Mouse (Mus musculus) heart, embryonic 15.5 days (tissue): ENCODE data around the gene Cdk17. TPM values are rescaled to one million over a fixed set of nuclear protein-coding genes. Genes with fewer than 3 reads are reported as not detected.
A peak's percentile ranks its signal among the peaks of the same experiment; 100 is the strongest.

Source experiments
- ATAC-seq: fragments of 200-750 bp; cut with Nextera tagmentation; replicated peaks from 2 replicates; pipeline ENCODE4 v1.8.0; 2017; ENCODE audit warnings: low read depth, moderate TSS enrichment; ENCODE audit not compliant: insufficient number of reproducible peaks, insufficient read depth, low FRiP score
- H3K27ac ChIP-seq: fragments of 300-500 bp; sonication (generic); 2 replicates; pipeline ENCODE4 v1.5.1; 2015; ENCODE audit warnings: mild to moderate bottlenecking, inconsistent platforms
- H3K27me3 ChIP-seq: fragments of 300-500 bp; sonication (generic); 2 replicates; pipeline ENCODE4 v1.6.1; 2015; ENCODE audit warnings: inconsistent platforms
- H3K36me3 ChIP-seq: fragments of 300-500 bp; sonication (generic); 2 replicates; pipeline ENCODE4 v1.6.1; 2015; ENCODE audit warnings: mild to moderate bottlenecking, inconsistent platforms
- H3K4me1 ChIP-seq: fragments of 300-500 bp; sonication (generic); replicated peaks from 2 replicates; pipeline ENCODE4 v1.6.1; 2015; ENCODE audit warnings: inconsistent platforms
- H3K4me2 ChIP-seq: fragments of 300-500 bp; sonication (generic); 2 replicates; pipeline ENCODE4 v1.6.1; 2015; ENCODE audit warnings: inconsistent platforms, mild to moderate bottlenecking, moderate library complexity
- H3K4me3 ChIP-seq: fragments of 300-500 bp; sonication (generic); 2 replicates; pipeline ENCODE4 v1.5.1; 2015; ENCODE audit warnings: mild to moderate bottlenecking, inconsistent platforms
- H3K9ac ChIP-seq: fragments of 300-500 bp; sonication (generic); 2 replicates; pipeline ENCODE4 v1.6.1; 2015; ENCODE audit warnings: mild to moderate bottlenecking, inconsistent platforms
- H3K9me3 ChIP-seq: fragments of 300-500 bp; sonication (generic); replicated peaks from 2 replicates; pipeline ENCODE4 v1.6.1; 2016; ENCODE audit warnings: inconsistent platforms
- WGBS: fragments of 180-500 bp; shearing (Covaris S2); methylation state at CpG from one replicate; pipeline ENCODE4 v1.1.7; 2015; ENCODE audit warnings: mixed read lengths; 5-methylcytosine and 5-hydroxymethylcytosine counted together
- polyA plus RNA-seq: library from polyadenylated mRNA; unstranded; fragments of >200 nt; fragmentation: Nextera tagmentation; extraction: Ambion mirVana; gene quantifications from 2 replicates; pipeline ENCODE4 v1.2.1, GENCODE M21; 2015

Cdk17 gene
- polyA plus RNA-seq, 1 experiment from 2014 or later: 16.7 TPM

- no peak overlapping the region for H3K9ac ChIP-seq
- H3K27me3 ChIP-seq: no peaks in the 10 kb centered on the region
- ATAC-seq: no peak
- H3K4me3 ChIP-seq: no peak overlapping the region
- H3K4me2 ChIP-seq: no peak overlapping the region
- H3K9me3 ChIP-seq: no peaks in the 10 kb centered on the region
- H3K4me1 ChIP-seq: peaks cover 16% of the 10 kb centered on the region
- 79% methylated on average over 6 of the region's 6 CpGs for WGBS
- H3K36me3 ChIP-seq: no peaks in the 10 kb centered on the region
- no peak overlapping the region; the same call in 1 of the 2 replicates for H3K27ac ChIP-seq
Measured at GRCm38 (mm10) chr10:93171182-93171855, 10.6 kb downstream of the Cdk17 start.

- no peak for ATAC-seq
- Histone ChIP-seq H3K9ac (no peak overlapping the region), H3K27me3 (no peaks in the 10 kb centered on the region), H3K4me1 (peaks cover 32% of the 10 kb centered on the region), H3K27ac (peak overlapping the region; percentile 85), H3K4me2 (peak overlapping the region; percentile 45), H3K36me3 (no peaks in the 10 kb centered on the region), H3K4me3 (no peak overlapping the region), H3K9me3 (no peaks in the 10 kb centered on the region)
- WGBS: 30% methylated on average over 5 of the region's 5 CpGs
Measured at GRCm38 (mm10) chr10:93177471-93177870, 16.8 kb downstream of the Cdk17 start.

GRCm38 (mm10) chr10:93177874-93178273 is 17.2 kb downstream of the Cdk17 start:
- Histone ChIP-seq H3K27ac (peak overlapping the region; percentile 85), H3K36me3 (no peaks in the 10 kb centered on the region), H3K4me3 (no peak overlapping the region), H3K4me2 (peak overlapping the region; percentile 45), H3K4me1 (peaks cover 32% of the 10 kb centered on the region), H3K27me3 (no peaks in the 10 kb centered on the region), H3K9me3 (no peaks in the 10 kb centered on the region), H3K9ac (no peak overlapping the region)
- 33% methylated on average over 4 of the region's 4 CpGs for WGBS
- ATAC-seq: 0 out of 2 replicates have a peak, but pooled peaks have one; percentile 49

GRCm38 (mm10) chr10:93178662-93179061 is 18.0 kb downstream of the Cdk17 start:
- Histone ChIP-seq H3K4me3 (no peak overlapping the region), H3K27me3 (no peaks in the 10 kb centered on the region), H3K9me3 (no peaks in the 10 kb centered on the region), H3K4me1 (peaks cover 32% of the 10 kb centered on the region), H3K9ac (no peak overlapping the region), H3K27ac (no peak overlapping the region), H3K4me2 (no peak overlapping the region), H3K36me3 (no peaks in the 10 kb centered on the region)
- 95% methylated on average over 5 of the region's 5 CpGs for WGBS
- no peak for ATAC-seq

GRCm38 (mm10) chr10:93179669-93180460 is 19.2 kb downstream of the Cdk17 start:
- Histone ChIP-seq H3K36me3 (no peaks in the 10 kb centered on the region), H3K4me3 (no peak overlapping the region), H3K27ac (peak overlapping the region; percentile 11; the same call in 1 of the 2 replicates), H3K4me2 (no peak overlapping the region), H3K4me1 (peaks cover 32% of the 10 kb centered on the region), H3K27me3 (no peaks in the 10 kb centered on the region), H3K9ac (no peak overlapping the region), H3K9me3 (no peaks in the 10 kb centered on the region)
- no peak for ATAC-seq
- 74% methylated on average over 11 of the region's 11 CpGs for WGBS

- Histone ChIP-seq H3K4me2 (no peak overlapping the region), H3K36me3 (no peaks in the 10 kb centered on the region), H3K9ac (no peak overlapping the region), H3K27me3 (no peaks in the 10 kb centered on the region), H3K27ac (no peak overlapping the region), H3K4me3 (no peak overlapping the region), H3K4me1 (peaks cover 20% of the 10 kb centered on the region), H3K9me3 (no peaks in the 10 kb centered on the region)
- no peak for ATAC-seq
- 84% methylated on average over 8 of the region's 8 CpGs for WGBS
Measured at GRCm38 (mm10) chr10:93184351-93184976, 23.8 kb downstream of the Cdk17 start.

- H3K4me1 ChIP-seq: peaks cover 34% of the 10 kb centered on the region
- 0 out of 2 replicates have a peak overlapping the region, but pooled peaks have one; percentile 2 for H3K27ac ChIP-seq
- WGBS: 62% methylated on average over 10 of the region's 10 CpGs
Measured at GRCm38 (mm10) chr10:93188440-93188999, 27.8 kb downstream of the Cdk17 start.

GRCm38 (mm10) chr10:93190475-93191262 is 30.0 kb downstream of the Cdk17 start:
- Histone ChIP-seq H3K4me1 (peaks cover 48% of the 10 kb centered on the region), H3K36me3 (no peaks in the 10 kb centered on the region), H3K4me2 (no peak overlapping the region), H3K27ac (peak overlapping the region; percentile 48), H3K9me3 (no peaks in the 10 kb centered on the region), H3K27me3 (no peaks in the 10 kb centered on the region), H3K9ac (no peak overlapping the region), H3K4me3 (no peak overlapping the region)
- peak; percentile 64 for ATAC-seq
- WGBS: 62% methylated on average over 8 of the region's 8 CpGs

More at GRCm38 (mm10) chr10:93188440-93188999, 27.8 kb downstream of the Cdk17 start:
- no peak for ATAC-seq
- H3K36me3 ChIP-seq: no peaks in the 10 kb centered on the region
- no peak overlapping the region for H3K9ac ChIP-seq
- no peak overlapping the region for H3K4me3 ChIP-seq
- no peaks in the 10 kb centered on the region for H3K9me3 ChIP-seq
- no peak overlapping the region for H3K4me2 ChIP-seq
- H3K27me3 ChIP-seq: no peaks in the 10 kb centered on the region

- H3K9ac ChIP-seq: no peak overlapping the region
- no peaks in the 10 kb centered on the region for H3K27me3 ChIP-seq
- H3K4me2 ChIP-seq: no peak overlapping the region
- H3K36me3 ChIP-seq: peaks cover 12% of the 10 kb centered on the region
- H3K27ac ChIP-seq: no peak overlapping the region
- ATAC-seq: no peak
- H3K4me3 ChIP-seq: no peak overlapping the region
- H3K4me1 ChIP-seq: peaks cover 32% of the 10 kb centered on the region
- H3K9me3 ChIP-seq: no peaks in the 10 kb centered on the region
- 91% methylated on average over 6 of the region's 6 CpGs for WGBS
Measured at GRCm38 (mm10) chr10:93197092-93197491, 36.4 kb downstream of the Cdk17 start.

GRCm38 (mm10) chr10:93198958-93199357 is 38.3 kb downstream of the Cdk17 start:
- no peak for ATAC-seq
- no peak overlapping the region for H3K27ac ChIP-seq
- H3K36me3 ChIP-seq: peaks cover 12% of the 10 kb centered on the region
- no peaks in the 10 kb centered on the region for H3K9me3 ChIP-seq
- H3K4me3 ChIP-seq: no peak overlapping the region
- no peak overlapping the region for H3K4me2 ChIP-seq
- H3K27me3 ChIP-seq: no peaks in the 10 kb centered on the region
- peaks cover 26% of the 10 kb centered on the region for H3K4me1 ChIP-seq
- WGBS: 85% methylated on average over 3 of the region's 3 CpGs
- H3K9ac ChIP-seq: no peak overlapping the region
